Mouse (Mus musculus) CH12.LX (cell line): Measurements from ENCODE around the gene Ripk1. TPM values are rescaled to one million over a fixed set of nuclear protein-coding genes. Genes with fewer than 3 reads are reported as not detected.

ENCODE experiments used
- DNase-seq: peaks from one replicate; pipeline ENCODE4 v3.0.0-alpha.2; 2013; ENCODE audit errors: extremely low read depth
- H3K27ac ChIP-seq: 2 replicates; pipeline ENCODE4 v1.5.1; 2012; ENCODE audit warnings: low read depth, mild to moderate bottlenecking, control low read depth, moderate library complexity; ENCODE audit not compliant: insufficient read depth
- H3K27me3 ChIP-seq: replicated peaks from 2 replicates; pipeline ENCODE3; 2012; ENCODE audit warnings: inconsistent platforms
- H3K36me3 ChIP-seq, 2 experiments: replicated peaks in 1 of 2; 2 replicates each; pipeline versions ENCODE3 to v1.6.1; 2012; ENCODE audit warnings: inconsistent platforms in 1 of 2, low read length in 1 of 2, mild to moderate bottlenecking in 1 of 2, mixed read lengths in 1 of 2, moderate library complexity in 1 of 2; ENCODE audit not compliant: control insufficient read depth in 1 of 2, insufficient read depth in 1 of 2
- H3K4me1 ChIP-seq, 2 experiments: 2 replicates each; pipeline ENCODE4 v1.6.1; 2012; ENCODE audit warnings: inconsistent platforms in 1 of 2, moderate library complexity in 1 of 2; ENCODE audit not compliant: insufficient read depth in 2 of 2, control insufficient read depth in 1 of 2
- H3K4me2 ChIP-seq: 2 replicates; pipeline ENCODE4 v1.6.1; 2012; ENCODE audit warnings: low read depth, mild to moderate bottlenecking, control low read depth; ENCODE audit not compliant: poor library complexity, insufficient read depth, severe bottlenecking
- H3K4me3 ChIP-seq, 3 experiments: fragments of 150-350 bp in 1 of 3; sonication (generic) in 1 of 3; replicated peaks in 1 of 3; 2 replicates each; pipeline versions ENCODE3 to v1.5.1; 2011 to 2012; ENCODE audit warnings: low read depth in 2 of 3, low read length in 2 of 3, mild to moderate bottlenecking in 2 of 3, moderate library complexity in 2 of 3, control low read depth in 1 of 3, improper control_type of control experiment in 1 of 3, inconsistent platforms in 1 of 3, mixed read lengths in 1 of 3; ENCODE audit not compliant: poor library complexity in 1 of 3
- H3K79me2 ChIP-seq: replicated peaks from 2 replicates; pipeline ENCODE4 v1.6.1; 2012; ENCODE audit warnings: mild to moderate bottlenecking, moderate library complexity; ENCODE audit not compliant: control insufficient read depth, poor library complexity, insufficient read depth, severe bottlenecking; ENCODE audit errors: extremely low read depth
- H3K9ac ChIP-seq: 2 replicates; pipeline ENCODE4 v1.6.1; 2012; ENCODE audit warnings: low read depth, mild to moderate bottlenecking, control low read depth, moderate library complexity; ENCODE audit not compliant: insufficient read depth
- H3K9me3 ChIP-seq: replicated peaks from 2 replicates; pipeline ENCODE3; 2012; ENCODE audit warnings: low read length, inconsistent platforms, mixed read lengths
- CTCF ChIP-seq, 2 experiments: IDR thresholded peaks in 1 of 2; conservative IDR thresholded peaks in 1 of 2; 2 replicates each; pipeline ENCODE4 v1.5.1; 2011 to 2012; ENCODE audit warnings: low read depth in 2 of 2, low read length in 2 of 2, improper control_type of control experiment in 1 of 2, inconsistent platforms in 1 of 2, mild to moderate bottlenecking in 1 of 2, moderate library complexity in 1 of 2
- ELF1 ChIP-seq: IDR thresholded peaks from 2 replicates; pipeline ENCODE4 v1.6.1; 2014; ENCODE audit warnings: low read depth, mild to moderate bottlenecking, inconsistent platforms, low read length, improper control_type of control experiment
- GABPA ChIP-seq: IDR thresholded peaks from 2 replicates; pipeline ENCODE4 v1.6.1; 2012; ENCODE audit warnings: low read depth, low read length, improper control_type of control experiment, inconsistent platforms; ENCODE audit not compliant: insufficient replicate concordance
- HCFC1 ChIP-seq: IDR thresholded peaks from 2 replicates; pipeline ENCODE4 v1.6.1; 2012; ENCODE audit warnings: low read depth, mild to moderate bottlenecking, inconsistent platforms, low read length, improper control_type of control experiment
- JUN ChIP-seq: IDR thresholded peaks from 2 replicates; pipeline ENCODE4 v1.6.1; 2011; ENCODE audit warnings: low read depth, mild to moderate bottlenecking, low read length, improper control_type of control experiment, moderate library complexity; ENCODE audit not compliant: insufficient read depth
- KAT2A ChIP-seq: IDR thresholded peaks from 2 replicates; pipeline ENCODE4 v1.6.1; 2012; ENCODE audit warnings: low read length, improper control_type of control experiment, inconsistent platforms; ENCODE audit not compliant: insufficient replicate concordance
- MAFK ChIP-seq: IDR thresholded peaks from 2 replicates; pipeline ENCODE4 v1.6.1; 2011; ENCODE audit warnings: low read length, improper control_type of control experiment; ENCODE audit not compliant: insufficient replicate concordance
- MAZ ChIP-seq: IDR thresholded peaks from 2 replicates; pipeline ENCODE4 v1.6.1; 2012; ENCODE audit warnings: low read depth, mild to moderate bottlenecking, inconsistent platforms, low read length, improper control_type of control experiment, moderate library complexity
- MEF2A ChIP-seq: IDR thresholded peaks from 2 replicates; pipeline ENCODE4 v1.6.1; 2014; ENCODE audit warnings: low read depth, mild to moderate bottlenecking, inconsistent platforms, low read length, improper control_type of control experiment, borderline replicate concordance
- MYC ChIP-seq: IDR thresholded peaks from 2 replicates; pipeline ENCODE4 v1.6.1; 2011; ENCODE audit warnings: low read depth, mild to moderate bottlenecking, improper control_type of control experiment, low read length
- NELFE ChIP-seq: IDR thresholded peaks from 2 replicates; pipeline ENCODE4 v1.6.1; 2011; ENCODE audit warnings: low read depth, low read length, improper control_type of control experiment
- NRF1 ChIP-seq: IDR thresholded peaks from 2 replicates; pipeline ENCODE4 v1.6.1; 2014; ENCODE audit warnings: low read depth, mild to moderate bottlenecking, inconsistent platforms, low read length, improper control_type of control experiment, moderate library complexity
- POLR2A ChIP-seq: IDR thresholded peaks from 2 replicates; pipeline ENCODE4 v1.6.1; 2011; ENCODE audit warnings: low read depth, mild to moderate bottlenecking, improper control_type of control experiment, low read length
- POLR2AphosphoS2 ChIP-seq: IDR thresholded peaks from 2 replicates; pipeline ENCODE4 v1.6.1; 2011; ENCODE audit warnings: low read depth, low read length, improper control_type of control experiment
- RAD21 ChIP-seq: IDR thresholded peaks from 2 replicates; pipeline ENCODE4 v1.6.1; 2011; ENCODE audit warnings: low read depth, mild to moderate bottlenecking, low read length, improper control_type of control experiment, moderate library complexity
- RCOR1 ChIP-seq: conservative IDR thresholded peaks from 2 replicates; pipeline ENCODE4 v1.6.1; 2012; ENCODE audit warnings: low read depth, mild to moderate bottlenecking, inconsistent platforms, low read length, improper control_type of control experiment
- SIN3A ChIP-seq: IDR thresholded peaks from 2 replicates; pipeline ENCODE4 v1.6.1; 2012; ENCODE audit warnings: low read length, improper control_type of control experiment, inconsistent platforms
- SMC3 ChIP-seq: IDR thresholded peaks from 2 replicates; pipeline ENCODE4 v1.6.1; 2011; ENCODE audit warnings: low read depth, low read length, improper control_type of control experiment
- TCF12 ChIP-seq: IDR thresholded peaks from 2 replicates; pipeline ENCODE4 v1.6.1; 2014; ENCODE audit warnings: low read depth, mild to moderate bottlenecking, inconsistent platforms, low read length, improper control_type of control experiment
- USF2 ChIP-seq: conservative IDR thresholded peaks from 2 replicates; pipeline ENCODE4 v1.6.1; 2011; ENCODE audit warnings: low read depth, low read length, improper control_type of control experiment
- ZKSCAN1 ChIP-seq: IDR thresholded peaks from 2 replicates; pipeline ENCODE4 v1.6.1; 2012; ENCODE audit warnings: low read depth, inconsistent platforms, low read length, improper control_type of control experiment, borderline replicate concordance
- ZNF384 ChIP-seq: IDR thresholded peaks from 2 replicates; pipeline ENCODE4 v1.6.1; 2012; ENCODE audit warnings: low read depth, low read length, improper control_type of control experiment, inconsistent platforms
- dilution Hi-C: fragments of 300-500 bp; cut with MboI; formaldehyde crosslinking; loops from 2 replicates; pipeline ENCODE4 v1.14.3; 2020; ENCODE audit warnings: low sequenced_read_pairs; ENCODE audit not compliant: extremely low pct_unique_long_range_greater_than_20kb, extremely low pct_ligation_motif_present
- in situ Hi-C: fragments of 300-500 bp; cut with MboI; formaldehyde crosslinking; loops from 3 replicates; pipeline ENCODE4 v1.14.3; 2019; ENCODE audit warnings: low sequenced_read_pairs, low pct_ligation_motif_present, low pct_unique_long_range_greater_than_20kb, mixed read lengths
- polyA plus RNA-seq: library from polyadenylated mRNA; unstranded; fragments of >175 nt; gene quantifications from 2 replicates; pipeline ENCODE4 v1.2.1, GENCODE M21; 2012; ENCODE audit warnings: low read depth; ENCODE audit not compliant: insufficient read length
- total RNA-seq, 2 experiments: library from RNA; depleted of rRNA; stranded (reverse); fragments of 300-350 nt in 1 of 2; fragments of >200 nt in 1 of 2; gene quantifications; 2 replicates each; pipeline ENCODE4 v1.2.3; 2012 to 2014

Gene Ripk1
- total and polyA plus RNA-seq, 3 experiments, result 13.1 to 18.6 (median 16.6) TPM

GRCm38 (mm10) chr13:34032041-34032440 is 29.9 kb downstream of the Ripk1 start:
- TF ChIP-seq SMC3 (no peak), POLR2A (no peak), HCFC1 (no peak), TCF12 (no peak), MEF2A (no peak), NRF1 (no peak), RAD21 (no peak), GABPA (no peak), RCOR1 (no peak), ELF1 (no peak), MAZ (no peak), SIN3A (no peak), USF2 (no peak)
- no peaks in the 10 kb centered on the region for H3K79me2 ChIP-seq
- peaks cover 39 to 75% of the 10 kb centered on the region in 2 experiments for H3K36me3 ChIP-seq
- H3K4me2 ChIP-seq, result no peak overlapping the region
- H3K4me1 ChIP-seq, result peaks cover 3 to 8% of the 10 kb centered on the region in 2 experiments; a peak in 3 of 4 replicates
- in situ Hi-C loops, result no loop called here
- H3K9ac ChIP-seq, result no peak overlapping the region
- dilution Hi-C loops, result no loop called here
- no peaks in the 10 kb centered on the region for H3K27me3 ChIP-seq
- DNase-seq, result no peak
- H3K4me3 ChIP-seq, result no peak overlapping the region
- H3K27ac ChIP-seq, result no peak overlapping the region
- H3K9me3 ChIP-seq, result no peaks in the 10 kb centered on the region

GRCm38 (mm10) chr13:34035424-34035823 is 33.3 kb downstream of the Ripk1 start:
- no peak for DNase-seq
- TF ChIP-seq HCFC1 (no peak), MYC (no peak), MAZ (no peak), NRF1 (no peak), MEF2A (no peak), ZKSCAN1 (no peak), USF2 (no peak), RAD21 (no peak), MAFK (no peak), SIN3A (no peak), KAT2A (no peak), JUN (no peak), CTCF (conservative IDR thresholded peaks at IDR 0.05 in 1 of 2, IDR thresholded peaks at IDR 0.05 in 1 of 2; ENCODE audit: low read depth in 2 of 2, low read length in 2 of 2) (no peak), ZNF384 (no peak), POLR2AphosphoS2 (no peak), NELFE (no peak)
- TF ChIP-seq, all 38 proteins: peak for 0
- Histone ChIP-seq H3K4me2 (no peak overlapping the region), H3K4me1 (peaks cover 6 to 20% of the 10 kb centered on the region in 2 experiments; a peak in 3 of 4 replicates), H3K27me3 (no peaks in the 10 kb centered on the region), H3K79me2 (no peaks in the 10 kb centered on the region), H3K9ac (no peak overlapping the region), H3K4me3 (no peak overlapping the region), H3K36me3 (peaks cover 21 to 44% of the 10 kb centered on the region in 2 experiments), H3K27ac (no peak overlapping the region), H3K9me3 (peaks cover 4% of the 10 kb centered on the region)
- dilution Hi-C loops, result no loop called here
- in situ Hi-C loops, result no loop called here
